Mouse (Mus musculus): ENCODE results near the gene Ccdc40. TPM values are rescaled to one million over a fixed set of nuclear protein-coding genes. Genes with fewer than 3 reads are reported as not detected.

The Ccdc40 gene
- total and polyA plus RNA-seq, 3 experiments, result 0.26 to 0.83 (median 0.34) TPM

DNA sequence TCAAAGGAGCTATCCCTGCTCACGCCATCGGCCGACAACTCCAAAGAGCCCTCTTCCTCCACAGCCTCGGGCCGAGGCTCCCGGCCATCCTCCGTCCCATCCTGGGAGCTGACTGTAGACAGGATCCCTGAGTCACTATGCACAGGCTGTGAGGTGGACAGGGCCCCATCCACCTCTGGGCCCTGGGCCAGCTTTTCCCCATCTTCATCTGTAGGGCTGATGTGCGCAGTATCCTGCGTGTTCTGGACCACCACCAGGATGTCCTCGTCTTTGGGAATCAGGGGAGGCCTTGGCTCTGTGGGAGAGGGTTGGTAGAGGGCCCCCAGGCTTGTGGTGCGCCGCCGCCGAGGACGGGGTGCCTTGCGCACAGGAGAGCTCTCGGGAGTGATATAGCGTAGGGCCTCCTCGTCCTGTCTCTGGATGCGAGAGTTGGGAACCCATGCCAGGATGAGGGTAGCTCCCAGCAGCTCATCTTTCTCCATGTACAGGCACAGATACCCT, 19.5 kb upstream of the Ccdc40 start:
- no peak for DNase-seq

DNA sequence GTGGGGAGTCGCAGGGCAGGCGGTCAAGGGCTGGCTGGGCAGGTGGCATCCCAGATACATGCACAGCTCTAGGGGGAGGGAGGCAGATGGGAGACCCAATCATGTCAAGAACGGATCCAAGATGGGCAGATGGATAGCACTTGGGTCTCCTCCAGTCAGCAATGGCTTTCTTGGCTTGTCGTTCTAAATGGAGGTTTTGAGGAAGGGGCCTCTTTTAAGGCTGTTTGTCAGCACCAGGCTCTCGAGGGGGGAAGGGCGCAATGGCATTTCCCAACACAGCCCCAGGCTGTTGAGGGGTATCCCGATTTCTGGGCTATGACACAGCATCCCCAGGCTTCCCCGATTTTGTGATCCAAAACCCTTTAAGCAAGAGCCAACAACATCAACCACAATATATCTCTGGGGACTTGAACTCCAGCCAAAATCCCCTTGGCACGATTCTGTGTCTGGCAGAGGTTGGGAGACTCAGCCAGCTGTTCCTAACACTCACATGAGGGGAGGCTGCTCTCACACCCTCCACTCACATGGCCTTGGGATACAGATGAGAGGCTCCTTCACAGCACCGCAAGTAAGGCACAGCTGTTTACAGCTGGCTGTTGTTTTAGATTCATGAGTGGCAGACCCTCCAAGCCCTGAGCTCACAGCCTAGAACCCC, 18.9 kb upstream of the Ccdc40 start:
- peak; percentile 39 for DNase-seq

DNA sequence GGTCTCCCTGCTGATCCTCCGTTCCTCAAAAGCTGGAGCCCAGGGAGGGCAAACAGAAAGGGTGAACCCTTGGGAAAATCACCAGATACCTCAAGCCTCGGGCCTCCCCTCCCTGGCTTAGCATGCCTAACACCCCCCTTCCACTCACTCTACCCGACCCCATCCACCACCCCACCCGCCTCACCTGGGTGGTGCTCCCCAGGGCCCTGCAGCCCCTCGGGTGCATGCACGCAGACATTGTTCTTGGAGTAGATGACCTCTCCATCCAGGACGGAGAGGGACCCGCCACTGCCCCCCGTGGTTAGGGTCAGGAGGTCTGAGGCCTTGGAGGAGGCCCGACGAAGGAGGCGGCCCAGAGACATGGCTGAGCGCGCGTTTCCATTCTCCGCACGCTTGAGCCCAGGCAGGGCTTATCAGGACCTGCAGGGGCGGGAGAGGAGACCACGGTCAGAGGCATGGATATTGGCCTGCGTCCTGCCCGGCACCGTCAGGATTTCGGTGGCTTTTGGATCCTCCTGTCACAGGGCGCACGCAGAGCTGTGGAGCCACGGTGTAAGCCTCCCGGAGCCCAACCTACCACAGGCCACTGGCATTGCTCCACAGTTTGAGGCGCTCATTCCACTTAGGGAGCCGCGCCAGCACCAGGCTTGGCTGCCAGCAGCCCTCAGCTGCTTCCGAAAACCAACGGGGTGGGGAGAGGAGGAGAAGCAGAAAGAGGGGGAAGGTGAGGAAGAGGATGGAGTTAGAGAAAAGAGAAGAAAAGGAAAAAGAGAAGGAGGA, 17.9 kb upstream of the Ccdc40 start:
- peak; percentile 62 for DNase-seq

DNA sequence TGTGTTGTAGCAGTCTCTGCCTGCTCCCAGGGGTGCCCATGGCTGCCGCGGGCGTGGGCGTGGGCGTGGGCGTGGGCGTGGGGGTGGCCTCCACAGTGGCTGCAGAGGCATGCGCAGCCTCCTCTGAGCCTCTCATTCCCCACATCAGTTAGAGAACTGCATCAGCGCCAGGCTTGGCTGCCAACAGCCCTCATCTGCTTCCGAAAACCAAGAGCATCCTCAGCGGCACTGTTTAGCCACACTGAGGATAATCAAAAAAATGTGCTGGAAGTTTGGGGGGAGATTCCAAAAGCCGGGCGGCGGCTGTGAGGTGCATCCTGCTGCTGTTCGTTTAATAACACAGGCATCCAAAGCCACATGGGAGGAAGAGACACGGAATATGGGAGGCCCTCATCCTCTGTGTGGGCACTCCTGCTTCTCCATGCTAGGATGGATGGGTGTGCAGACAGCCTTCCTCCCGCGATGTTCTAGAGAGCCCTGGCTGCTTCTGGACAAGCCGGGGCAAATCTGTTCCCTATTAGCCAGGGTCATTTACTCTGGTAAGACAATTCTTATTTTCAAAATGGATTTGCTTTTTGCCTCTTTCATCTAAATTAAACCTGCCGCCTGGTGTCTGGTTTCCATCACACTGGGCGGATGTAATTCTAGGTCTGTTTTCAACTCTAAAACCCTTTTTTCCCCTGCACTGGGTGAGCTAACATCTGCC, 16.6 kb upstream of the Ccdc40 start:
- DNase-seq, result no peak

DNA sequence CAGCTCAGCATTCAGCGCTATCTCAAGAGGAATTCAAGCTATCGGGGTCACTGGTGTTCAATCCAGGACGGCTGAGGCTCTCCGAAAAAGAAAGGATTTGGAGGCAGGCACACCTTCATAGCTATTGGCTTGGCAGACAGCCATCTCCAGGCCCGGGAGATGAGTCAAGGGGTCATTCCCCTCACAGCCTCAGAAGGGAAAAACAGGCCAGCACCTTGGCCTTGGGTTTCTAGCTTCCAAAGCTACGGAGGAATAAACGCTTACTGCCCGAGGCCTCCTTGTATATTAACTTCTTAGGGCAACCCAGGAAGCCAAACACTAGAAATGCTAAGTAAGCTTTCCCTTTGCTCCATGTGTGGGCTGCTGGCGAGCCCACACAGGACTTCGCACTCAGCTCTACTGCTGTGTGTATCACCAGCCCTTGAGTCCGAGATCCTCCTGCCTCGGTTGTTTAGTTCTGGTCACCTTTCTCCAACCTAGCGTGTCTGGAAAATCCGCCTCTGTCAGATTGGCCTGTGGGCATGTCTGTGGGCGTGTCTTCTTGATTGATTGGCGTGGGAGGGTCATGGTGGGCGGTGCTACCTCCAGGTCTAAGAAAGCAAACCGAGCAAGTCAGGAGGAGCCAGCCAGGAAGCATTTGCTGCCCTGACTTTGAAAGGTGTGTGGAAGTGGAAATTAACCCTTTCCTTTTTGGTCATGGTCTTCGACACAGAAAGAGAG, 15.0 kb upstream of the Ccdc40 start:
- DNase-seq, result peak; percentile 78

DNA sequence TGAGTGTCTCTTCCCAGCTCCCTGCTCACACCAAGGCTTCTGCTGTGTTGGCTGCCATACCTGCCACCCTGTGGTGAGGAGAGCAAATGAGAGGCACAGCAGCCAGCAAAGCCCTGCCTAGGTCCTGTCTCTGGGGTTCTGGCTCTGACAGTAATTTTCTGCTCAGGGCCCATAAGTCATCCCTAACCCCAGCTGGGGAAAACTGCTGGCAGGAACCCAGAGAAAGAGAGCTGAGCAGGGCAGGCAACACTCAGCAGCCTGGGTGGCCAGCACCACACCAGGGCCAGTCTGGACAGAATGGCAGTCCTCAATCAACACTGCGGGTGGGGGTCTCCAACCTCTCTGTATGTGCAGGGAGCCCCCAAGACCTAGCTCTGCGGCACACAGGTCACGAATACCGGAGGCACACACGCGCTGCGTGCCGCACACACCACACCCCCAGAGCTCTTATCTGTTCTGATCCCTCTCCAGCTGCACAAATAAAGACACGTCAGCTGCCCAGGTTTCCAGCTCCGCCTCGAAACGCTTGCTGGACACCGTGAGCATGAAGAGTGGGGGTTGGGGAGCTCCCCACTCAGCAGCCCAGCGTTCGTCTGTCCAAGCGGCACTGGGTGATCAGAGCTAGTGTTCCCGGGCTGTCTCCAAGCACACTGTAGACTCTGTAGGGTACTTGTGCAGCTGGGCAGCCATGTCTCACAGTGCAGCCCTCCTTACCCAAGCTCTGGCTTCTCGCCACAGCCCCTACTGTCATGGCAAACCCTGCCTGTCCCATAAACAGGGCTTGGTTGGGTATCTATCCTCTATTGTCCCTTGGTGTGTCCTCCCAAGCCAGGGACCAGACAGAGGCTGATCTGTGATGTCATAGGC, 13.1 kb upstream of the Ccdc40 start:
- DNase-seq, result peak; percentile 83

DNA sequence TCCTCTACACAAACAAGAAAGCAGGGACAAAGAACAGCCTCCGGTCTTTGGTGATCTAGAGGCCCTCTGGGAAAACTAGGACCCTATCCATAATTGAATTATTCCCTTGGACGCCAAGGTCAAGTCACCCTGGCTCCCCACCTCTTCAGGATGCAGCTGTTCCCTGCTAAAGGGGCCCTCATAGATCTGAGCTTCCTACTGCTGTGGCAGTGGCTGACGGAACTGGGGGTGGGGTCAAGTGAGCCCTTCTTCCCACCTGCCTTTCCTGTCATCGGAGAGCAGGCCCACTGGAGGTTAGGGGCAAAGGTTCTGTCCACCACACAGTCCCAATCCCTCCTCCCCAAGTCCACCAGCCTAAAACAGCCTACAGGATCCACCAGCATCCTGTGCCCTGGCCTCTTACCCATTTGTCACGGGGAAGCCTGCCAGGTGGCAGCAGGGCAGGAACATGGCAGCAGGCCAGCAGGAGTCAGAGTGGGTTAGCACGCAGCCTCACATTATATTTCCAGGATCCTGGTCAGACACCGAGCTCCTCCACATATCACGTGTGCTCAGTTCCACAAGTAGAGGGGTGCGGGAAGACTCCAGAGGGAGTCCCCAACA, 12.4 kb upstream of the Ccdc40 start:
- DNase-seq, result peak; percentile 73

DNA sequence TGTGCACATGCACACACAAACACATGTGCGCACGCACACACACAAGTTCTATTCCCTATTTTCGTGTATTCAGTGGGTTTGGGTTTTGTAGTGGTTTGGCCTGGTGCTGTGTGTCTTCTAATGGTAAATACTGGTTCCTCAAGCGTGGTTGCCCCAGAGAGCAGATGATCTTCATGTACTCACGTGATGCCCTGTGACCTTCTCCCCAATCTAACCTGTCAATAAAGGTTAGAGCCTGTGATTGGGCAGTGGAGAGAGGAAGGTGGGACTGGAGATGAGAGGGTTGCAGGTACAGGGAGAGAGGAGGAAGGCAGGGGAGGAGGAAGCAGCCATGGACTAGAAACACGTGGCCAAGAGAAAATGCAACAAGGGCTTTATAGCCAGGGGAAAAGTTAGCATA, 10.5 kb upstream of the Ccdc40 start:
- no peak for DNase-seq

DNA sequence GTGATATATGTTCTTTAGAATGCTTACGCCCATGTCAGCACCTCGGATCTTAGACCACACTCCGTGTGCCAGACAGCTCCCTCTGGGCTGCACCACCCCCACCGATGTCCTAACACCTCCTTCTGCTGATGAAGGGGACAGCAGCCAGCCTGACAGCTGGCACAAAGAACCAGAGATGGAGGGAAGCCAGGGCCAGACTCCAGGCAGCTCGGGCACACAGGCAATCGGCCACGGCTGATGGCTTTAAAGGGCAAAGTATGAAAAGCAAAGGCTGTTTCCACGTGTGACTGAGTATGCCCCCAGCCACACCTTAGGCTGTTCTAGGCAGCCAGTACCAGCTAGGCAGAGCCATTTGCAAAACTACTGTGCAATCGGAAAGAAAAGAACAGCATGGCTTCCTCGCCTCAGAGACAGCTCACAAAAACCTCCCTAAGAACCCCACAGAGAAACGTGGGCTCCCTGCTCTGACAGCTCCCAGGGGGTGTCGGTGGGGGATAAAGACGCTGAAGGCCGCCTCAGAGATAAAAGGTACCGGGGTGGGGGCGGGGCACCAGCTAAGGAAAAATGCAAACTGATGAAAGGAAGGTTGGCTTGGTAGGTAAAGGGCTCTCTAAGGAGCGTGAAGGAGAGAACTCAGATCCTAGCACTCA, 8.4 kb upstream of the Ccdc40 start:
- DNase-seq, result peak; percentile 79

DNA sequence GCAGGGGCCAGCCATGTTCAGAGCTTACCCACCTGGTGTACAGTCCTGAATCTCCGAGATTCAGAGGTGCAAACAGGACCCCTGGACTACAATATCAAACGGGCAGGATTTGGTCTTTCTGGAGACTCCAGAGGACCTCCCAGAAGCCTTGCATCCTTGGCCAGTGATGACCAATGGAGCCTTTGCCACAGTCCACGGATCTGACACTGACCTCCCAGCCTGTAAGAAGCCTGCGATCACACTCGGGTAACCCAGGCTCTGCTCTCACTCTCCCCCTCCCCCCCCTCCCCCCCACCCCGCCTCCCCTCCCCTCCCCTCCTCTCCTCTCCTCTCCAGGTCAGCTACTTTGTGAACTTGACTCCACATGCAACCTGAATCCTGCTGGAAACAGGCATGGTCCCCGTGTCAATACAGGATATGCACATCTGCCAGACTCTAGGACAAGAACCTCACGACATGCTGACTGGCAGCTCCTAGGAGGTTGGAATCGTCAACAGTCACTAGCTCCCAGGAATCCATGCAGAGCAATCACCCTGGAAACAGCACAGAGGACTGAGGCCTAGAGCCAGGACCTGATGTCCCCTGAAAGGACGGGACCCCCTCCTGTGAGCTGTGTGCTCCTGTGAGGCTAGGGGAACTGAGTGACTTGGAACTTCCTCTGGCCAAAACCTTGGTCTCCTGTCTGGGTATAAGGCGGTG, 6.4 kb upstream of the Ccdc40 start:
- no peak for DNase-seq

DNA sequence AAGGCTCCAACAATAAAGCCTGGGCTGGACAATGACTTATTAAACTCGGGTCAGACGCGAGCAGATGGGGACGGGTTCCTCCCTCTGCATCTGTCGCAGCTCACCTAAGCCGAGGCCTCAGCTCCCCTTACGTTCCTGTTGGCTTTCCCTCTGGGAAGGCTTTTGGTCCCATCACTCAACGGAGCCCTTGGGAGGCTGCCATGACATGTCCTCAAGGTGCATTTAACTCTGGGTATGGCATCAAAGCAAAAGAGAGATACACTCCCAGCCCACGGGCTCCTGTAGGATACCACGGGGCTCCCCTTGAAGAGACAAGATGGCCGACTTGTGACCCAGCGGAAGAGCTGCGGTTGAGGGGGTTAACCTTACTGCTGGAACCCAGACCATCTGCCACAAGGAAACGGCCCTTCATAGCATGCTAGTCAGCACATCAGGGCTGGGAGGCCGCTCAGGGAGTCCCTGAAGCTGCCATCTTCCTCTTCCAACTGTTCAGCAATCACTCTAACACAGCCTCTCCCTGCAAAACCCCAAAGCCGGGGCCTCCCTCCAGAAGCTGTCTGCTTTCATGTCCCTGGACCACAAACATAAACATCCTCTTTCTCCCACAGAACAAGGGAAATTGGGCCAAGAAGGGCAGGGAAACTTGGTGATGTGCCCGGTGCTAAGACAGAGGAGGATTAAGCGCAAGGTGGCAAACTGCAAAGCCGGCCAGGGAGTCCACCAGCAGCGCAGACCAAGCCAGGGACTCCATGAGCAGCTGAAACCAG, 5.1 kb upstream of the Ccdc40 start:
- DNase-seq, result no peak

DNA sequence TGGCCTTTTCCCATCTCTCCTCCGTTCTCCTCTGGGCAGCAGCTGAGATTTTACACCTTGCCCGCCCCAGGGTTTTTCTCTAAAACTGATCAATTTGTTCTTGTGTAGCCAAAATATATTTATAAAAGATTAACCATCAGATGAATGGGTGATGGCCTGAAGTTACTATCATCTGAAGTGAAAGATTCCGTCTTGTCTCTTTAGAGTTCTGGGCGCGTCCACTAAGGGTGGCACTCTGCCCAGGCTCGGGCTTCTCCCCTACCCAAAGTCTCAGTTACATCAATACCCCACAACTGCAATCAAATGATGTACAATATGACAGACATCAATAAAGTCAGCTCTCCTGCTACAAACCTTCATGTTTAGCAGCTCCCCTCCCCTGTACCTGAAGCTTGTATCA, 3.4 kb upstream of the Ccdc40 start:
- DNase-seq, result no peak

DNA sequence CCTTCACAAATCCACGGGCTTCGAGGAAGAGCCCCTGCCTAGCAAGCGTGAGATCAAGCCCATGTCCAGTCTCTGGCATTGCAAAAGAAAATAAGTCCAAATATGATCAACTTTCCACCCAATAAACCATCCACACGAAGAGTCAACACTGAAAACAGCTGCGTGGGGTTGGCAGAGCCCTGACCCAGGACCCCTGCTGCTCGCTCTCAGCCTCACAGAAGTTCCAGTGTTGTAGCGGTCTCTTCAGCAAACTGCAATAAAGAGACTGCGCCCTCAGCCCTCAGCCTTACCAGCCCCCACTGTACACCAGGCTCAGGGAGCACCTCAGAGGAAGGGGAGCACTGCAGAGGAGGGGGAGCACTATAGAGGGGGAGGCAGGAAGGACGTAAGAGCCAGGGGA, 2.7 kb upstream of the Ccdc40 start:
- DNase-seq, result no peak

DNA sequence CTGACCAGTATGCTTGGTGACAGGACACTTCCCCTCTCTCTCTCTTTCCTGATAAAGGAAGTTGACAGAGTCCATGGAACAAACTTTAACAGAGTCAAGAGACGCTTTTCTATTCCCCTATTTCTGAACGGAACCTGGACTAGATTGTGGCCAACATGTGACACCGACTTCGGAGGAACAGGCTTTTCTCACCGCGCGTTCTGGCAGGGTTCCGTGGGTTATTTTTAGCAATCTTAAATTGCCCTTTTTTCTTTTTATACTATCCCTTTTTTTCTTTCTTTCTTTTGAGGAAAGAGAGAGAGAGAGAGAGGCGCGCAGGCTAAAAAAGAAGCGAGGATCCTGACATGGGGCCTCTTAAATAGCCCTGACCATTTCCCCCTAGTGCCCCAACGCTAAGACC, 781 bp upstream of the Ccdc40 start:
- DNase-seq, result no peak

DNA sequence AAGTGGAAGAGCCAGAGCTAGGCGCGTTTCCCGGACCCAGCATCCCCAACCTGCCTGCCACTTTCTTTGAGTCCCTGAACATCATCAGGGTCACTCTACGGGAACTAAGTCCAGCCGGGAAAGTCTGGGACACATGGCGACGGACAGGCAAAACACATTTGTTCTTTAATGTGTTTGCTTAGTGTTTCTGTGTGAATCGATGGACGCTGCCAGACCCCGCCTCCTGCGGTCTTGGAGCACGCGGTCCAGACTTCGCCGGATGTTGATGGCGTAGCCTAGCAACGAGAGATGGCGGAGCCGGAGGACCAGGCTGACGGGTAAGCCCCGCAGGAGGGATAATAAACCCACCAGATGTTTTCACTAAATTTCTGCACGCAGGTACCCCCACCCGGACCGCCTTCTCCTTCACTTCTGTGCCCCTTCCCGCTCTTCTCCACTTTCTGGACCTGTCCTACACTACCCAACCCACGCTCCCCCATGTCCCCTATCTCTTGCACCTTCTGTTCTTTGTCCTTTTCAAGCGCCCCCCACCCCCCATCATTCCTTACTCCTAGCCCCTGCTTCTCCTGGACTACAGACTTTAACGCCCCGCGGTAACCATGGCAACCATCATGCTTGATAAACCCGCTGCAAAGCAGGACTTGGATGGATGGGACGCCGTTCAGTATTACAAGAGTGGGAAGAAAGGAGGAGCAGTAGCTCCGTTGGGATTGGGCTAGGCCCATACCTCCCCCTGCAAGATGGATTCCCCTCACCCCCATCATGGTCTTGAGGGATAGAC, 664 bp downstream of the Ccdc40 start:
- DNase-seq, result peak; percentile 74

DNA sequence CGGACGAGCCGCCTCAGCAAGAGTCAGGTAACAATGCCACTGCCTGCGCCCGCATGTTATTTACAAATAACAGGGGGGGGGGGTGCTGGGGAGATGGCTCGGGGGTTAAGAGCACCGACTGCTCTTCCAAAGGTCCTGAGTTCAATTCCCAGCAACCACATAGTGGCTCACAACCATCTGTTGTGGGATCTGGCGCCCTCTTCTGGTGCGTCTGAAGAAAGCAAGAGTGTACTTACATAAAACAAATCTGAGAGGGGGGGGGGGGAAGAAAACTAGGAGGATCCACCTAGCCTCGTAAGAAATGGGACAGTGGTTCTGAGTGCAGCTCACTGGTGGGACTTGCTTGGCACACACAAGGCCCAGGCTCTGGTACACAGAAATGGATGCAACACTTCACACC, 6.4 kb downstream of the Ccdc40 start:
- no peak for DNase-seq

DNA sequence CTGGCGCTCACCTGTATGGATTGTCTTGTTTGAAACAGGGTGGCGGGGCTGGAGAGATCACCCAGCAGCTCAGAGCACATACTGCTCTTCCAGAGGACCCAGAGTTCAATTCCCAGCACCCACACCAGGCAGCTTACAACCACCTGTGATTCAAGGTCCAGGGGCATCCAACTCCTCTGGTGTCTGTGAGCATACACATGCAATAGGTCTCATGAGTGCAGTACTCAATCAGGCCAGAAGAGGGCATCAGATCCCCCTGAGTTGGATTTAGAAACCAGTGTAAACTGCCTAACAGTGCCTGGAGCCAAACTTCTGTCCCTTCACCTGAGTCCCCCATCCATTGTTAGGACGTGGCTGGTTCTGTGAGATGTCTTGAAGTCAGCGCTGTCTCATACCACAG, 7.2 kb downstream of the Ccdc40 start:
- DNase-seq, result no peak

DNA sequence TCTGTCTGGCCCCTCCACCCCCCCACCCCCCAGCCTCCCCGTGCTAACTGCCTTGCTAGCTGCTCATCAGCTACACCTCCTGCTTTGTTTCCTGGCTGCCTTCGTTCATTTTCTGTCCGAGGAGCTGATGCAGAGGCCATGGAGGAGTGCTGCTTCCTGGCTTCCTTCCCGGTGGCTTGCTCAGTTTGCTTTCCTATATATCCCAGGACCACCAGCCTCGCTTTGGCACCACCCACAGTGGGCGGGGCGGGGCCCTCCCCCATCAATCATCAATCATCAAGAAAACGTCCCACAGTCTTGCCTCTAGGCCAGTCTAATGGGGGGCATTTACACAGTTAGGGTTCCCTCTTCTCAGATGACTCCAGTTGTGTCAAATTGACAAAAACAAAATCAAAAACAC, 8.0 kb downstream of the Ccdc40 start:
- DNase-seq, result no peak

Data from adrenal gland, adult 2 months (tissue).